Mouse (Mus musculus): ENCODE measurements around the gene Igf2r.

The Igf2r gene

GRCm38 (mm10) chr17:12723986-12724766 is 45.3 kb downstream of the Igf2r start:
- H3K4me1 ChIP-seq (replicated peaks; ENCODE audit: low read depth, low read length): no peaks in the 10 kb centered on the region
- H3K36me3 ChIP-seq (ENCODE audit: insufficient read depth, low read length): peaks cover 80% of the 10 kb centered on the region
- H3K27me3 ChIP-seq (ENCODE audit: insufficient read depth, low read length): no peaks in the 10 kb centered on the region
- TF ChIP-seq CTCF (conservative IDR thresholded peaks at IDR 0.05; ENCODE audit: low read length) (no peak), POU5F1 (IDR thresholded peaks at IDR 0.05; ENCODE audit: borderline replicate concordance, low read length) (no peak), NANOG (IDR thresholded peaks at IDR 0.05; ENCODE audit: borderline replicate concordance, low read length) (no peak)
- no peak overlapping the region for H3K4me3 ChIP-seq (replicated peaks; ENCODE audit: low read length)
- H3K9me3 ChIP-seq (ENCODE audit: low read length): no peaks in the 10 kb centered on the region

- Histone ChIP-seq H3K27me3 (ENCODE audit: insufficient read depth, low read length) (no peaks in the 10 kb centered on the region), H3K4me1 (replicated peaks; ENCODE audit: low read depth, low read length) (no peaks in the 10 kb centered on the region), H3K4me3 (replicated peaks; ENCODE audit: low read length) (no peak overlapping the region), H3K9me3 (ENCODE audit: low read length) (no peaks in the 10 kb centered on the region), H3K36me3 (ENCODE audit: insufficient read depth, low read length) (peaks cover 88% of the 10 kb centered on the region)
- no peak for TF ChIP-seq NANOG (IDR thresholded peaks at IDR 0.05; ENCODE audit: borderline replicate concordance, low read length)
These were observed 46.8 kb downstream of the Igf2r start for GRCm38 (mm10) chr17:12722622-12723021.

- no peaks in the 10 kb centered on the region for H3K27me3 ChIP-seq (ENCODE audit: insufficient read depth, low read length)
- no peaks in the 10 kb centered on the region for H3K9me3 ChIP-seq (ENCODE audit: low read length)
- H3K36me3 ChIP-seq (ENCODE audit: insufficient read depth, low read length): peaks cover 90% of the 10 kb centered on the region
- H3K4me1 ChIP-seq (replicated peaks; ENCODE audit: low read depth, low read length): no peaks in the 10 kb centered on the region
- TF ChIP-seq POU5F1 (IDR thresholded peaks at IDR 0.05; ENCODE audit: borderline replicate concordance, low read length) (no peak), CTCF (conservative IDR thresholded peaks at IDR 0.05; ENCODE audit: low read length) (no peak), NANOG (IDR thresholded peaks at IDR 0.05; ENCODE audit: borderline replicate concordance, low read length) (no peak)
- no peak overlapping the region for H3K4me3 ChIP-seq (replicated peaks; ENCODE audit: low read length)
These were observed 48.2 kb downstream of the Igf2r start for GRCm38 (mm10) chr17:12721118-12721886.

- Histone ChIP-seq H3K9me3 (ENCODE audit: low read length) (no peaks in the 10 kb centered on the region), H3K36me3 (ENCODE audit: insufficient read depth, low read length) (peaks cover 94% of the 10 kb centered on the region), H3K4me1 (replicated peaks; ENCODE audit: low read depth, low read length) (no peaks in the 10 kb centered on the region), H3K4me3 (replicated peaks; ENCODE audit: low read length) (no peak overlapping the region), H3K27me3 (ENCODE audit: insufficient read depth, low read length) (no peaks in the 10 kb centered on the region)
- TF ChIP-seq NANOG (IDR thresholded peaks at IDR 0.05; ENCODE audit: borderline replicate concordance, low read length): no peak
These were observed 51.2 kb downstream of the Igf2r start for GRCm38 (mm10) chr17:12718251-12718650.

- H3K9me3 ChIP-seq (ENCODE audit: low read length): no peaks in the 10 kb centered on the region
- H3K4me1 ChIP-seq (replicated peaks; ENCODE audit: low read depth, low read length): no peaks in the 10 kb centered on the region
- no peak overlapping the region for H3K4me3 ChIP-seq (replicated peaks; ENCODE audit: low read length)
- peaks cover 99% of the 10 kb centered on the region for H3K36me3 ChIP-seq (ENCODE audit: insufficient read depth, low read length)
- no peak for TF ChIP-seq NANOG (IDR thresholded peaks at IDR 0.05; ENCODE audit: borderline replicate concordance, low read length)
- TF ChIP-seq CTCF (conservative IDR thresholded peaks at IDR 0.05; ENCODE audit: low read length): no peak
- TF ChIP-seq POU5F1 (IDR thresholded peaks at IDR 0.05; ENCODE audit: borderline replicate concordance, low read length): no peak
- H3K27me3 ChIP-seq (ENCODE audit: insufficient read depth, low read length): no peaks in the 10 kb centered on the region
These were observed 52.0 kb downstream of the Igf2r start for GRCm38 (mm10) chr17:12717445-12717844.

GRCm38 (mm10) chr17:12715032-12715431 is 54.4 kb downstream of the Igf2r start:
- no peak for TF ChIP-seq POU5F1 (IDR thresholded peaks at IDR 0.05; ENCODE audit: borderline replicate concordance, low read length)
- TF ChIP-seq NANOG (IDR thresholded peaks at IDR 0.05; ENCODE audit: borderline replicate concordance, low read length): no peak
- no peak for TF ChIP-seq CTCF (conservative IDR thresholded peaks at IDR 0.05; ENCODE audit: low read length)
- peaks cover 98% of the 10 kb centered on the region for H3K36me3 ChIP-seq (ENCODE audit: insufficient read depth, low read length)
- H3K9me3 ChIP-seq (ENCODE audit: low read length): no peaks in the 10 kb centered on the region
- H3K27me3 ChIP-seq (ENCODE audit: insufficient read depth, low read length): no peaks in the 10 kb centered on the region
- H3K4me3 ChIP-seq (replicated peaks; ENCODE audit: low read length): no peak overlapping the region
- H3K4me1 ChIP-seq (replicated peaks; ENCODE audit: low read depth, low read length): no peaks in the 10 kb centered on the region

- TF ChIP-seq NANOG (IDR thresholded peaks at IDR 0.05; ENCODE audit: borderline replicate concordance, low read length): no peak
- no peak for TF ChIP-seq POU5F1 (IDR thresholded peaks at IDR 0.05; ENCODE audit: borderline replicate concordance, low read length)
- TF ChIP-seq CTCF (conservative IDR thresholded peaks at IDR 0.05; ENCODE audit: low read length): no peak
- no peaks in the 10 kb centered on the region for H3K9me3 ChIP-seq (ENCODE audit: low read length)
- H3K4me1 ChIP-seq (replicated peaks; ENCODE audit: low read depth, low read length): no peaks in the 10 kb centered on the region
- no peaks in the 10 kb centered on the region for H3K27me3 ChIP-seq (ENCODE audit: insufficient read depth, low read length)
- no peak overlapping the region for H3K4me3 ChIP-seq (replicated peaks; ENCODE audit: low read length)
- H3K36me3 ChIP-seq (ENCODE audit: insufficient read depth, low read length): peaks cover 91% of the 10 kb centered on the region
These were observed 55.3 kb downstream of the Igf2r start for GRCm38 (mm10) chr17:12714080-12714561.

GRCm38 (mm10) chr17:12712993-12713392 is 56.5 kb downstream of the Igf2r start:
- no peak for TF ChIP-seq POU5F1 (IDR thresholded peaks at IDR 0.05; ENCODE audit: borderline replicate concordance, low read length)
- TF ChIP-seq NANOG (IDR thresholded peaks at IDR 0.05; ENCODE audit: borderline replicate concordance, low read length): no peak
- TF ChIP-seq CTCF (conservative IDR thresholded peaks at IDR 0.05; ENCODE audit: low read length): no peak
- H3K36me3 ChIP-seq (ENCODE audit: insufficient read depth, low read length): peaks cover 89% of the 10 kb centered on the region

More at GRCm38 (mm10) chr17:12712993-12713392, 56.5 kb downstream of the Igf2r start:
- Histone ChIP-seq H3K27me3 (ENCODE audit: insufficient read depth, low read length) (no peaks in the 10 kb centered on the region), H3K4me1 (replicated peaks; ENCODE audit: low read depth, low read length) (no peaks in the 10 kb centered on the region), H3K4me3 (replicated peaks; ENCODE audit: low read length) (no peak overlapping the region), H3K9me3 (ENCODE audit: low read length) (no peaks in the 10 kb centered on the region)
